20 mouse cellular contexts compared by ENCODE assay signal in the genomic region with DNA sequence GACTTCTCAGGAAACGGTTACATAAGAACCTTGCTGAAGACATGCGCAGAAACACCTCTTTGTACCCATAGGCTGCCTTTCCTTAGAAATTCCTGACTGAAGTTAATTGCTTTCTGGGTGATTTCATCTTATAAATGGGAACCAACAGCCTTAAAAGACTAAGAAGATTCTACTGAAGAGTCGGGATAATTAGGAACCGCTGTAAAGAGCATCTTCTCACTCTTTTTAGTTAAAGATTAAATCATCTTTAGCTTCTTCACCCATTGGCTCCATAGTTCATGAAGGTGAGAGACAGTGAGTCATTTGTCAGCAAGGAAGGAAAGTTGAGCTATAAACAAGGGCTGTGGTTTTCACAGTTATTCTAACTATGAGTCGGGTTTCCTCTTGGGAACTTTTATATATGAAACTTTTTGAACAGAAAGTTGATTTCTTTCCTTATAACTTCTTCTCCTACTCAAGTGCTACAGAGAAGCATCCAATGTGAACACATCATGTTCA.
"Had no signal": no experiment of that assay in that cellular context is flagged by ENCODE, and none has a peak within 500 bp of the region (broad histone marks: within the 10 kb centered on the region; RNA-seq: fewer than 3 reads in every experiment).

No protein-coding gene starts in this region.

- DNase-seq: kidney, adult 8-10 months; kidney, postnatal 10 days; kidney, postnatal 36 days; left cerebral cortex, postnatal 4 days; liver, postnatal 0 days; lung, embryonic 14.5 days; lung, postnatal 4 days; right cerebral cortex, adult 18-20 months; right cerebral cortex, postnatal 25 days; spleen, adult 18-20 months; thymus, postnatal 25 days had no signal

- ATAC-seq: liver, postnatal 0 days; lung, postnatal 0 days; midbrain, embryonic 13.5 days; midbrain, embryonic 16.5 days had no signal

- H3K36me3 ChIP-seq: kidney, embryonic 15.5 days; limb, embryonic 12.5 days; limb, embryonic 15.5 days; midbrain, embryonic 13.5 days; neural tube, embryonic 12.5 days; neural tube, embryonic 15.5 days; stomach, embryonic 15.5 days had no signal

- H3K27me3 ChIP-seq: kidney, embryonic 15.5 days; limb, embryonic 12.5 days; limb, embryonic 15.5 days; midbrain, embryonic 13.5 days; neural tube, embryonic 12.5 days; neural tube, embryonic 15.5 days; stomach, embryonic 15.5 days had no signal

- H3K4me3 ChIP-seq: kidney, embryonic 15.5 days; limb, embryonic 12.5 days; limb, embryonic 15.5 days; midbrain, embryonic 13.5 days; neural tube, embryonic 12.5 days; neural tube, embryonic 15.5 days; stomach, embryonic 15.5 days had no signal
